Mouse (Mus musculus) layer of hippocampus, postnatal 10 days (tissue): ENCODE measurements around the gene Fes. TPM values are rescaled to one million over a fixed set of nuclear protein-coding genes. Genes with fewer than 3 reads are reported as not detected.

Experiments used
- DNase-seq, 2 experiments: peaks; one replicate each; pipeline ENCODE4 v3.0.0; 2021; ENCODE audit warnings: low spot score in 2 of 2
- total RNA-seq, 2 experiments: library from RNA; stranded (reverse); gene quantifications; 2 replicates each; pipeline ENCODE4 v1.2.3; 2021

Gene Fes
- total RNA-seq, 2 experiments from 2014 or later = 5.2 to 10.6 TPM

DNA sequence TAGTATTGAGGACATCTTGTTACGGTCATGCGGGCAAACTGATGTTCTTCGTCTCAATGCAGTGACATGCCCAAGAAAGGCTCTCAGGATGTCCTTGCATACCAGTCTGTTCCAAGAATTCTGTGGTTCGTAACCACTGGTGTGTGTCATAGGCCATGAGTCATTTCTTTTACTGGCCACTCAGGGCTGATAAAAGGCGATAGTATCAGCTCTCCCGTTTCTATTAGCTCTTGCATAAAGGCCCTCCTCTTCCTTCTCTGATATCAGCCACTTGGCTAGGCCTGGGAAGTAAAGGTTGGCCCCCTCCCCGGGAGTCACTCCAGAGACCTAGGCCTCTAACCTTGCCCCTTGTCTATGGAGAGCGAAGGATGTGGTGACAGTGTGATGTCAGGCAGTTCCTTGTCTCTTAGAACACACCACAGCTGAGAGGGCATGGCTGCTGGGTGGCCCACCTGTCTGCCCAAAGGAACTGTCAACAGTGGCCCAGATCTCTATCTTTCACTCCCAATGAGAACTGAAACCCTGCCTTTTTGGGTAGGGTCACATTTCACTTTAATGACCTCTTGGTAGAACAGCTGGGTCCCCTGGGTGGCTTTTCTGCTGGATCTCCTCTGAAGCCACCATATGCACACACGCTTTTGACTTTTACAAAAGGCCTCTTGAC lies 12.2 kb downstream of the Fes start:
- DNase-seq = no peak

DNA sequence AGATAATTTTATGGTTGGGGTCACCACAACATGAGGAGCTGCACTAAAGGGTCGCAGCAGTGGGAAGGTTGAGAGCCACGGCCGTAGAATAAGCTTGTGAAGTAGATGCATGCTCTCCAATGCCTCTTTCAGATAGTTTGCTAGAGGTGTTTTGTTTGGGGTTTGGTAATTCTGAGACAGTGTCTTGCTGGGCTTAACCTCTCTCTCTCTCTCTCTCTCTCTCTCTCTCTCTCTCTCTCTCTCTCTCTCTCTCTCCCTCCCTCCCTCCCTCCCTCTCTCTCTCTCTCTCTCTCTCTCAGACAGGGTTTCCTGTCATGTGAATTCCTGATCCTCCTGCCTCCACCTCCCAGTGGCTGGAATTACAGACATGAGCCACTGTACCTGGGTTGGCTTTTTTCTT lies 13.0 kb downstream of the Fes start:
- DNase-seq = no peak

DNA sequence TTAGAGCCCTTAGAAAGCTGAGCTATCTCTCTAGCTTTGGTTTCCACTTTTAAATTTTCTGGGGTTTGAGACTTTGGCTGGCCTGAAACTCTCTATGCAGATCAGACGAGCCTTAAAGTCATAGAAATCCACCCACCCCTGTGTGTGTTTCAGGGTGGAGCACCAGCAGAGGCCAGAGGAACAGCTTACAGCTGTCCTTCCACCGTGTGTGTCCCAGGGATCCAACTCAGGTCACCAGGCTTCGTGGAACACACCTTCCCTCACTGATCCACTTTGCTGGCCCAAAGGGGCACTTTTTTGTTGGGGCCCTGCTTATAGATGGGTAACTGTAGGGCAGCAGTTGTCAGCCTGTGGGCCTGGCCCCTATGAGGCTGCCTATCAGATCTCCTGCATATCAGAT lies 13.5 kb downstream of the Fes start:
- no peak for DNase-seq

DNA sequence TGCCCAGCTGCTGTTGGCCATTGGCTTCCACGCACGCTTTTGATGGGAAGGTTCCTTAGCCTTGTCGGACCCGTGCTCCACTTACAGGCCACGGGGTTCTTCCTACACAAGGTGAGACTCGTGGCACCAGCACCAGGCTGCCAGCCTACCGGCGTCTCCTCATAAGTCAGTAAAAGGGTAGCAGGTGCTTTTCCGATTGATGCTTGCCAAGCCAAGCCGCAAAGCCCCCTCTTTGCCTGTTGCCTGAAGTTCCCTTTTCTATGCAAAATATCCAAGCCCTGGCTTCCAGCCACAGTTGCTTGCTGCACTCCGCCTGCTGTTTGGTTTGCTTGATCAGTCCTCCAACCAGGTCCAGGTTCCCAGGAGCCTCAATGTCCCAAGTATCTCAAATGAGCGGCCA lies 13.9 kb downstream of the Fes start:
- peak; percentile 46 to 53 for DNase-seq

DNA sequence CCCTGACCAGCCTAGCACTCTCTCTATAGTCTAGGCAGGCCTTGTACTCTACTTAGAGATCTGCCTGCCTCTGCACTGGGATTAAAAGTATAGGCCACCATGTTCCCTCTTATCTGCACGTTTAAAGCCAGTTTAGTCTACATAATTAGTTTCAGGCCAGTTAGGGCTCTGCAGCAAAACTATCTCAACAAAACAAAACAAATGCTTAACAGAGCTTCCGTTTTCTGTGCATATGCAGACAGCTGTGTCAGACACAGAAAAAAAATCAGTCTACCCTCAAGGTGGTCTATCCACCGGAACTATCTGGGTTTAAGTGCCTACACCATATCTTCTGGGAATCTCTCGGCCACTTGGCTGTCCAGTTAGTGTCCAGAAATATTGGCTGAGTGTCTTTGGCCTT lies 14.4 kb downstream of the Fes start:
- DNase-seq = no peak

DNA sequence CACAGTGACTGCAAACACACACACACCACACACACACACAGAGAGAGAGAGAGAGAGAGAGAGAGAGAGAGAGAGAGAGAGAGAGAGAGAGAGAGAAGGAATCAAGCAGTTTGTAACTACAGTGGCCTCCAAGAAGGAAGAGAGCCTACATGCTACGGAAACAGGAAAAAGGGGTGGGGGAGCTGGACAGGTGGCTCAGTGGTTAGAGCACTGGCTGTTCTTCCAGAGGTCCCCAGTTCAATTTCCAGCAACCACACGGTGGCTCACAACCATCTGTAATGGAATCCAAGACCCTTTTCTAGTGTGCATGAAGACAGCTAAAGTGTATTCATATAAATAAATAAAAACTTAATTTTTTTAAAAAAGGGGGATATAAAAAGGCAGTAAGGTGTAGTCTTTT lies 15.1 kb downstream of the Fes start:
- no peak for DNase-seq

DNA sequence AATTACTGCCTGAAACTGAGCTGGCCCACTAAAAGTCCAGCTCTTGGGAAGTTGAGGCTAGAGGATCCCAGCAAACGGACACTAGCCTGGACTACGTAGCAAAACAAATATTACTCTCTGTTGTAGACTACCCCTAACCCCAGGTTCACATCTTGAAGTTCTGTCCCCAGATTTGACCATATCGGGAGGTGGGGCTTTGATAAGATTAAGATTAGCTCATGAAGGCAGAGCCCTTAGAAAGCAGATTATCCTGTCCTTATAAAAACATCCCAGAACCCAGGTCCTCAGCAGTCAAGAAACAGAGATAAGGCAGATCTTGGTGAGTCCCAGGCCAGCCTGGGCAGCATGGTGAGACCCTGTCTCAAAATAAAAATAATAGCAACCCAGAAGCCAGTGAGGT lies 15.6 kb downstream of the Fes start:
- no peak for DNase-seq

DNA sequence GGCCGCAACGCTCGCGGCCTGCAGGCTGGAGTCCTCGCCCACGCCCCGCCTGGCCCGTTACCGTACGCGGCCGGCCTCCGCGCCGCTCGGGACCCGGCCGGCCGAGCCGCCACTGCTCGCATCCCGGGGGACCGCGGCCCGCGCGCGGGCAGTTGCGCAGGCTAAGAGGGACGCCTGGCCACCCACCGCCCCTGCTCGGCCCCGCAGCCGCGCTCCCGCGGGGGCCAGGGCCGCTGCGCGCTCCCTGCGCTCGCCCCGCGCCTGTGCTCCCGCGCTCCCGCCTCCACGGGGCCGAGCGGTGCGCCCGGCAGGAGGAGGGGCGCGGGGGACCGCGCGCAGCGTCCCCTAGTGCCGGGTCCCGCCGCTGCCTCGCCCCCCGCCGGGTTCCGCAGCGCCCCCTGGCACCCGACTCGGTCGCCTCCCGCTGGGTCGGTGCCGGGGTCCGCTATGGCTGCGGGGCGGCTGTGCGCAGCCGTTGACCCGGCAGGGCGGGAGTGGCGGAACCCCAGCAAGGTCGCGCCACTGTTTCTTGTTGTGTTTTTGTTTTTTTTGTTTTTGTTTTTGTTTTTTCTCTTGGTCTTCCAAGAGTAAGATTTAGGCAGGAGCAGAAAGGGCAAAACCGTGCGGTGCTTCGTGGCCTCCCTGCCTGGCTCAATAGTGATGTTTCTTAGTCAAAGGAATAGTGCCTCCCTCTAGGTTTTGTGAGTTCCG lies 16.6 kb downstream of the Fes start, which contains the start of gene Man2a2:
Gene Man2a2, minus strand, starts transcription at position 335 of the 711 bp plus-strand sequence.
- DNase-seq = peak; percentile 83 to 91

DNA sequence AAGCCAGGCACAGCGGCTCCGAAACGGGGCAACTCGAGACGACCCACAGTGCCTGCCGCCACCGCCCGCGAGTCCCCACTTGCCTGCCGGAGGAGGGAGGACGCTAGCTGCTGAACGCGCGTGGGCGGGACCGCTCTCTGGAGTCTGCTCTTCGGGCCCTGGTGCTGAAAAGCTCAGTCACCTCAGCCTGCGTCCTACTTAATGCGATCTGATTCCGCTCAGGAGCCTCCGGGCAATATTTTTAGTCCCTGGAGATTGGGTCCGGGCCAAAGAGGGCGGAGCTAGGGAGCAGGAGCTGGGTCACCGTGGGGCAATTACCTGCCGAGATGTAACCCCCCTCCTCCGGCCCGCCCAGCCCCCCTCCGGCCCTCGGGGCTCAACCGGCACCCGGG lies 17.1 kb downstream of the Fes start:
- DNase-seq = peak; percentile 77 to 80

DNA sequence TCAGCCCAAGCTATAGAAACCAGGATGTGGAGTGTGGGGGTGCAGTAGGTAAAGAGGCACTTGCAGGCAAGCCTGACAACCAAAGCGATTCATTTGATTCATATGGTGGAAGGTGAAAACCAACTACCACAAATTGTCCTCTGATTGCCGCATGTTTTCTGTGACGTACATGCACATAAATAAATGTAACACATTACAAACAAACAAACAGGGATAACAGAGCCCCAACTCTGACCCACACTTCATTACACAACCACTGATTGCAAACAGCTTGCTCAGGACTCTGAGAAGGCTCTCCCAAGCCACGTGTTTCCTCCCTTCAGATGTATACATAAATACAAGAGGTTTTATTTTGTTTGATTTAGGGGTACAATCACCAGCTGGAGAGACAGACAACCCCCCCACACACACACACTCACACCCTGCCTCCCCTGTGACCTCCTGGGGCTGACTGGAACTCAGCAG lies 17.7 kb downstream of the Fes start:
- no peak for DNase-seq

DNA sequence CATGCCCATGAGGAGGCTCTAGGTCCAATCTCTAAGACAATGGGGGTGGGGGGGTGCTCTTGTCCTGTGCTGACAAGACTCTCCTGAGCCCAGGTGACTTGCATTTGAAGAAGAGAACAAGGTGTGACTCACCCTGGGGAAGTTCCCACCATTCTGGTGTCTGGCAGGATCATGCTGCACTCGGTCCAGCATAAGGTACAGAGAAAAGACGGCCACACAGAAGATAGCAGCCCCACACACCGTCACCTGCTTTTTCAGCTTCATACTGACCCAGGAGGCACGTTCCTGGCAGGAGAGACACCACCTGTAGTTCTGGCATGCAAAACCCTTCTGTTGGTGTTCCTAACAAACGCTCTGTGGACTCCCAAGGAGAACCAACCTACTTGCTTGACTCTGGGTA lies 18.3 kb downstream of the Fes start:
- no peak for DNase-seq

DNA sequence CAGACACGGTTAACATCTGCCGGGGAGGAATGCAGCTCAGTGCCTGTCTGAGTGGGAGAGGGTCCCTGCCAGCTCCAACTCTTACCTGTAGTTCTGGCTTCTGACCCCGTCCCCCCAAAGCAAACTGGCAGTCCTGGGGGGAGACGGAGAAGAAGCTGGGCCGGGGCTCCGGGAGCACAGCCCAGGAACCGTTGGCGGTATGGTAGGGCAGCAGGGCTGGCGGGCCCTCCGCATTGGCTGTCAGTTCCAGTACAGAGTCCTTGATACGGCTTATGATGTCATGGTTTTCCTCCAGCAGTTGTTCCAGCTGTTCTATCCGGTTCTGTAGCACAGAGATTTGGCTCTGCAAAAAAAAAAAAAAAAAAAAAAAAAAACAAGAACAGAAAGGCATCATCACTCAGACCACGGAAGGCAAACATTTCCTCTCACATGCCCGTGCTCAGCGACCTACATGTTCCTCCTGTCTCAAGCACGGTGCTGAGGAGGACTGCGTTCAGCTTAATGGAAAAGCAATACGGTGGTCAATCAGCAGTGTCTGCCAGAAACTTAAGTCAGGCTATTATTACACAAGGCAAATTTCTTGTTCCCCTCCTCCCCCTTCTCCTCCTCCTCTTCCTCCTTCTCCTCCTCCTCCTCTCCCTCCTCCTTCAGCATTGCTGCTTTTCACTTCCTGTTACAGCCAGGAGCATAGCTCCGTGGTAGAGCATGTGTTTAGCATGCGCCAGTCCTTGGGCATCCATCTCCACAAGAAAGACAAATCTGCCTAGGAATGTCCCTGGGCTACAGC lies 18.9 kb downstream of the Fes start:
- no peak for DNase-seq

DNA sequence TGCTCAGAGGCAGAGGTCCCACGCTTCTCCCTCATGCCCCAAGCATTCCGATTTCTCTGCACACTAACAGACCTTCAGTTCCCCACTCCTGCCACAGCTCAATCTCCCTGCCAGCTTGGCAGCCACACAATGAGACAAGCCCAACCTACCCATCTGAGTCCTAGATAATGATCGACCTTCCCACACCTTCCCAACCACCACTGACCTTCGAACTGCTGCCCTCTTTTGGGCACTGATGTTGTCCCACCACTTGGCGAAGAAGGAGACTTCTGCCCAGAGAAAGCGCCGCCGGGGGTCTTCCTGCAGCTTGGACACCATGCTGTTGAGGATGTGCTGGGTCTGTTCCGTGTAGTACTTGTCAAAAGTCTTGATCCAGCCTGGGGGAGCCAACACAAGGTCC lies 19.7 kb downstream of the Fes start:
- DNase-seq = no peak

DNA sequence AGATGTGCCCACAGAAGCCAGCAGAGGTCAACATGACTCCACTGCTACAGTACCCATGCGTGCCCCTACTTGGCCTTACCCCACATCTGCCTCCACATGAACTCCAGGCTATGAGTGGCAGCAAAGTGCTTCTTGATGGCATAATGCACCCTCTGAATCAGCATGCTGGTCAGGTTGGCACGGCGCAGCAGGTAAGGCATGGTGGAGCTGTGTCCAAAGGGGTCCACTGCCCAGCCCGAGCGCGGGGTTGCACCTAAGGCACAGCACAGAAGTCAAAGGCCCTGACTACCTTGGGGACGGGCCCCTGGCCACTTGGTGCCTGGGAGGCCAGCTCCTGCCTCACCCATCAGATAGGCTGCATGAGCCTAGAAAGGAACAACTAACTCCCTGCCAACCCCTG lies 20.5 kb downstream of the Fes start:
- no peak for DNase-seq

DNA sequence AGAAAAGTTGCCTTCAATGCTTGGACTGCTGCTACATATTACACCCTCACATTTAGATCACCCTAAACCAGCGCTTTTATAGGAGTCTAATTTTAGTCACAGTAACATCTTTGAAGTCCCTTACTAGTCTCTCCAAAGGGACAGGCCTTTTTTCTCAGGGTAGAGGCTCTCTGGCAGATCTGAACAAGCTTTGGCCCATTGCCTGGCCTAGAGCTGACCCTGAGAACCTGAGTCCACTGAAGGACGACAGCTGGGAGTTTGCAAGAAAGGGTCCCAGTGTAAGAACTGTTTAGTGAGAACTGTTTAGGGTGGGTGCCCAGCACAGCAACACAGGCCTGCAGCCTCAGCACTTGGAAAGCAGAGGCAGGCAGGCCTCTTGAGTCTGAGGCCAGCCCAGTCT lies 22.0 kb downstream of the Fes start:
- DNase-seq = no peak

DNA sequence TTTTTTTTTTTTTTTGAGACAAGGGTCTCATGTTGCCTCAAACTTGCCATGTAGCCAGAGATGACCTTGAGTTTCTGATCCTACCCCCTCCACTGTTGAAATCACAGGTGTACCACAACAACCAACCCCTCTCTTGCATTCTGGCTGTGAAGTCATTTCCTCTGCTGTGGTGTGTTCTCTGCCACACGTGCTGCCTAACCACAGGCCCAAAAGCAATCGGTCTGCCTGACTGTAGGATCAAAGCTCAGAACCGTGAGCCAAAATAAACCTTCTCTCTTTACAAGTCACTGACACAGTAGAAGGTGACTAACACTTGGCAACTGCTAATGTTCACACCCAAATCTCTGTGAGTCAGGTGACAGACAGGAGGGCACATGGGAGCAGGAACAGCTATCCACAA lies 27.3 kb downstream of the Fes start:
- DNase-seq = no peak

DNA sequence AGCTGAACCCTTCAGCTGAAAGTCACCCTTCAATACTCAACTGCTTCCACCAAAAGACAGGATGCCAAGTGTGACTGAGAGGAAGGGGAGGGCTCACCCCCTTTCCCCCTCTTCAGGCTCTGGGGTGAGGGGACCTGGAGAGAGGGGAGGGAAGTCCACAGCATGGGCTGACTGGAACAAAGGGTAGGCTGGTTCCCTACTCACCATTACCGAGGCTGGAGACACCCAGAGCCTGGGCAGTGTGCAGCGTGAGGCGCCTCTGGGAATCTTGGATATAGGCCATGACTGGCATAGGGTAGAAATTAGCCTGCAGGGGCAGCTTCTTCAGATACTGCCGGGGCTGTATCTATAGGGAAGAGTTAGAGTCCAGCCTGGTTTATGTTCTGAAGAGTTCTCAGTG lies 29.7 kb downstream of the Fes start:
- DNase-seq = no peak

DNA sequence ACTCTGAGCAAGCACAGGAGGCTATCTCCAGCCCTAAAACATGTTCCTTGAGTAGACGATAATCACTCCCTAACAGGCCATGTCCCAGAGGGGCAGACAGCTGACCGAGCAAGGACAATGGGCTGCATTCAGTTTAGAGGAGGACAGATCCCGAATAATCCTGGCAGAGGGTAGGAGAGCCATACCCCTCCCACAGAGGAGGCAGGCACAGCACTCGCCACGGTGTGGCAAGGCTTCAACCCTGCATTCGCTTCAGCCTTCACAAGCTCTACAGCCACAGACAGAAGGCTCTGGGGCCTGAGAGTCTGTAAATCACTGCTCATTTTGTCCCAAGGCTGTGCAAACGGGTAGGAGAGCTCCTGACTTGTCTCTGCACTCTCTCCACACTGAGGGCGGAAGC lies 30.6 kb downstream of the Fes start:
- peak; percentile 37 to 47 for DNase-seq

DNA sequence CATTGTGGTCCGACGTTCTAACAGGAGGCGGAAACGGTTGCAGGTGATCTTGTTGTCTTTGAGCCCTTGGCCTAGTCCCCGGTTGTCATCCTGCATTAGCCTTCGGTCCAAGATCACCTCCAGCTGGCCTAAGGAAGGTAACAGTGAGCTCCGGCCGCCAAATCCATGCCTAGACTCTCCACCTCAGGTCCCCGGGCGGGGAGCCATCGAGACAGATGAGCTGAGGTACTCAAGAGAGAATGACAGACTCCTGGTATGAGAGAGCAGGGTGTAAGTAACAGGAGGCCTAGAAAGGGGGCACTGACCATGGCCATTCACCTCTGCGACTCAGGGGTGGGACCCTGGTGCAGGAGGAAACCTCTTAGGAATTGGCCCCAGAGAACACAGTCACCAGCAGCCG lies 31.4 kb downstream of the Fes start:
- no peak for DNase-seq

DNA sequence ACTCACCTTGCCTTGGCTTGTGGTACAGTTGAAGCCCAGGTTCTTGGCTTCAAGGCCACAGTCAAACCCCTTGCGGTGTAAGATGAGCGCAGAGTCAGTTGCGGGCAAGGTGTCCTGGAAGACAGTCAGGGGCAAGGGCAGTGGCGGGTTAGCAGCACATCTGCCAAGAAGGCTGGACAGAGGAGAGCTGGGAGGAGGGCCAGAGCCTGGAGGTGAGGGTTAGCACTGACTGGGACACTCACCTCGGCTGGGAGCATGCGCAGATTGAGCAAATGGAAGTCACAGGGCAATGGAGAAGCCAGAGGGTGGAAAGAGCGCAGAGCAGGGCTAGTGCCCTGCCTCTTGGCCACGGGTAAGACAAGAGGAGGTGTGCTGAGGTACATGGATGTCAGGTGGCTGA lies 34.8 kb downstream of the Fes start:
- no peak for DNase-seq

DNA sequence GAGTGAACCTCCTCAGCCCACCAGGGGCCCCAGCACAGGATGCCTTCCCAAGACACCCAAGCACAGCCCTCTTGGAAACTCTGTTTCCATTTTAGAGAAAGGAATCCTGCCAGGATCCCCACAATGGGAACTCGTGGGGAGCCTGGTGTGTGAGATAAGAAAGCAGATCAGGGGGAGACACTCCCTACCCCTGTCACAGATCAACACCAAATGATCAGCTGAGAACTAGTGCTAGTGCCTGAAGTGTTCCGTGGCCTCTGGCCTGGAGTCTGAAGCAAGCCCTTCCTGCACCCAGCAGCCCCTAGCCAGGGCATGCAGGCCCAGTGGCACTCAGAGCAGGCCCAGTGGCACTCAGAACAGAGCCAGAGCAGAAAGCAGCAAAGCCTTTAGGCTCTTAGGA lies 36.9 kb downstream of the Fes start:
- no peak for DNase-seq
